Mouse (Mus musculus) hematopoietic stem cell, adult 5-6 weeks (primary cell): ENCODE data around the gene Dok7. TPM values are rescaled to one million over a fixed set of nuclear protein-coding genes. Genes with fewer than 3 reads are reported as not detected.

ENCODE experiments used
- ATAC-seq, 2 experiments: fragments of 125-278 bp in 1 of 2; replicated peaks in 1 of 2; 2 replicates each; pipeline ENCODE4 v1.8.0; 2016 to 2017; ENCODE audit warnings: inconsistent platforms in 2 of 2, mild to moderate bottlenecking in 2 of 2, moderate number of reproducible peaks in 2 of 2, low read depth in 1 of 2, moderate TSS enrichment in 1 of 2; ENCODE audit not compliant: low FRiP score in 2 of 2, poor library complexity in 2 of 2, severe bottlenecking in 2 of 2, insufficient read depth in 1 of 2, low TSS enrichment in 1 of 2
- total RNA-seq: library from RNA; stranded (forward); fragments of 172-1452, 232-1000 nt; gene quantifications from 2 replicates; pipeline ENCODE4 v1.2.3, GENCODE M21; 2017

The Dok7 gene
- total RNA-seq, 1 experiment from 2014 or later, result not detected

GRCm38 (mm10) chr5:35135903-35136302 lies 79.3 kb downstream of the Dok7 start:
- no peak for ATAC-seq

Other genes with a start within 250 kb of the Dok7 start
- gene Msantd1, start 148.8 kb upstream of the Dok7 start, total RNA-seq, result 1.8 and 4.6 TPM in 2 replicates
- 15.6 and 46.5 TPM in 2 replicates for gene Rgs12, start 107.3 kb upstream of the Dok7 start, total RNA-seq
- gene Hgfac, start 15.3 kb upstream of the Dok7 start, total RNA-seq, result 2.9 and 6.1 TPM in 2 replicates
- gene Lrpap1, start 49.0 kb downstream of the Dok7 start, total RNA-seq, result 67.4 and 68.4 TPM in 2 replicates
- not detected in 2 replicates for gene Adra2c, start 221.6 kb downstream of the Dok7 start, total RNA-seq